Mouse (Mus musculus) lung, postnatal 0 days (tissue): ENCODE data around the gene Crtc3. TPM values are rescaled to one million over a fixed set of nuclear protein-coding genes. Genes with fewer than 3 reads are reported as not detected.

Experiments used
- ATAC-seq: fragments of 200-750 bp; cut with Nextera tagmentation; 2 replicates; pipeline ENCODE4 v1.8.0; 2017; ENCODE audit warnings: moderate library complexity
- DNase-seq: peaks from one replicate; pipeline ENCODE4 v3.0.0-alpha.2; 2016; ENCODE audit warnings: low spot score
- H3K27ac ChIP-seq: fragments of 300-500 bp; sonication (generic); 2 replicates; pipeline ENCODE4 v1.5.1; 2014; ENCODE audit warnings: antibody characterized with exemption, mild to moderate bottlenecking, low read length, mixed read lengths
- H3K27me3 ChIP-seq: fragments of 300-500 bp; sonication (generic); replicated peaks from 2 replicates; pipeline ENCODE4 v1.6.1; 2014; ENCODE audit warnings: low read length, mixed read lengths; ENCODE audit not compliant: insufficient read depth
- H3K36me3 ChIP-seq: fragments of 300-500 bp; sonication (generic); 2 replicates; pipeline ENCODE4 v1.6.1; 2014; ENCODE audit warnings: low read length, mixed read lengths; ENCODE audit not compliant: insufficient read depth
- H3K4me1 ChIP-seq: fragments of 300-500 bp; sonication (generic); 2 replicates; pipeline ENCODE4 v1.6.1; 2014; ENCODE audit warnings: antibody characterized with exemption, low read depth, low read length, mixed read lengths; ENCODE audit not compliant: insufficient read depth
- H3K4me2 ChIP-seq: fragments of 300-500 bp; sonication (generic); replicated peaks from 2 replicates; pipeline ENCODE4 v1.6.1; 2014; ENCODE audit warnings: low read depth, mild to moderate bottlenecking, low read length, moderate library complexity, mixed read lengths
- H3K4me3 ChIP-seq: fragments of 300-500 bp; sonication (generic); 2 replicates; pipeline ENCODE4 v1.5.1; 2014; ENCODE audit warnings: low read depth, low read length
- H3K9ac ChIP-seq: fragments of 300-500 bp; sonication (generic); replicated peaks from 2 replicates; pipeline ENCODE4 v1.6.1; 2014; ENCODE audit warnings: low read depth, mild to moderate bottlenecking
- H3K9me3 ChIP-seq: fragments of 300-500 bp; sonication (generic); 2 replicates; pipeline ENCODE4 v1.6.1; 2016; ENCODE audit warnings: low read length, mixed read lengths
- CTCF ChIP-seq: IDR thresholded peaks from 2 replicates; pipeline ENCODE4 v1.5.1; 2016; ENCODE audit warnings: antibody characterized with exemption, mild to moderate bottlenecking
- EP300 ChIP-seq: IDR thresholded peaks from 2 replicates; pipeline ENCODE4 v1.6.1; 2016; ENCODE audit warnings: antibody characterized with exemption, mild to moderate bottlenecking, control low read depth
- WGBS: fragments of 180-500 bp; shearing (Covaris S2); extraction: QIAGEN DNeasy Blood & Tissue Kit; methylation state at CpG from one replicate; pipeline ENCODE4 v1.1.7; 2014; 5-methylcytosine and 5-hydroxymethylcytosine counted together
- polyA plus RNA-seq: library from polyadenylated mRNA; unstranded; fragments of >200 nt; fragmentation: Nextera tagmentation; extraction: Ambion mirVana; gene quantifications from 2 replicates; pipeline ENCODE4 v1.2.1, GENCODE M21; 2015

Crtc3 gene
- polyA plus RNA-seq, 1 experiment from 2014 or later: 20.1 TPM

DNA sequence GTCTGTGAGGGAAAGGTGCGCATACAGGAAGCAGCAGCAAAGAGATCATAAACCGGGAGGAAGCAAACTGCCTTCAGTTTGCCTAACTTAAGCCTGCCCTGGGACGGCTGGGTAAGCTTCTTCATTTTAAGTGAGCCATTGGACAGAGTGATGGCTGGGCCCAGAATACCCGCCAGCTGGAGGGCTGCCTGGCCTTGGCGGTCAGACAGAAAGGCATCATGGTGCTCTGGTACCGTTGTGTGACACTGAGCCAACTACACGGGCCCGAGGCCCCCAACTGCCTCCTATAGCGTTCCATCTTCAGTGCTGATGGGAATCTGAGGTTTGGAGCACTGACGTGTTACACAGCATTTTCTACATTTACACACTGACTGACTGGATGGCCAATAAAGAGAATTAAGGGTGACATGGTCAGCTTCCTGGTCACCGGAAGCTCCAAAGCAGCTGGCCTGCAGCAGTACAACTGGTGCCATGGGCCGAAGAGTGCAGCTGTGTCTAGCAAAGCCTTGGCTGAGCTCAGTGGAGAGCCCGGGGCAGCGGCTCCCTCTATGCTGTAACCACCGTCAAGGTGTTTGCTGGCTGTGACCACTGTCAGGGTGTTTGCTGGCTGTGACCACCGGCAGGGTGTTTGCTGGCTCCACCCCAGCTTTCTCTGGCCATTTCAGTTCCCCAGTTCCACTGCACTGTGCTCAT lies 99.5 kb downstream of the Crtc3 start:
- H3K27me3 ChIP-seq: no peaks in the 10 kb centered on the region
- no peak overlapping the region for H3K4me3 ChIP-seq
- H3K4me2 ChIP-seq: no peak overlapping the region
- ATAC-seq: no peak
- TF ChIP-seq CTCF (no peak), EP300 (no peak)
- no peak overlapping the region for H3K9ac ChIP-seq
- peaks cover 3% of the 10 kb centered on the region; the same call in 1 of the 2 replicates for H3K4me1 ChIP-seq
- WGBS: 82% methylated on average over 16 of the region's 16 CpGs
- no peaks in the 10 kb centered on the region for H3K9me3 ChIP-seq
- no peak for DNase-seq
- peaks cover 19% of the 10 kb centered on the region; the same call in 1 of the 2 replicates for H3K36me3 ChIP-seq
- no peak overlapping the region for H3K27ac ChIP-seq

DNA sequence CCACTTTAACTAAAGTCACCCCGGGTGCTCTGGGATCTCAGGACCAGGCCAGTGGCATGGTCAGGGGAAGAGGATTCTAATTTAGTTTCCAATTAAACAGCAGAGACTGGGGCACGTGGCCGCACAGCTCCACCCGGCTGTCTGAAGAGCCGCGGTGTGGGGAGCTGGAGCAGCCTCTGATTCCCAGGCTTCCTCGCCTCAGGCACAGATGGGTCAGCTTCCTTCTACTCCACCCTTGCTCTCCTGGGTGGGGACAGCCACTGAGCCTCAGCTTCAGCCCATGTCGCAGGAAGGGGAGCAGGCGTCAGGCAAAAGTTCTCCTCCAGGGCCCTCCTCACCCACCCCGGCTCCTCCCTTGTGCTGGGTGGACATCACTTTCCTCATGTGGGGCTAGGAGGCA lies 101.0 kb downstream of the Crtc3 start:
- H3K4me3 ChIP-seq: no peak overlapping the region
- H3K36me3 ChIP-seq: peaks cover 19% of the 10 kb centered on the region; the same call in 1 of the 2 replicates
- H3K27ac ChIP-seq: peak overlapping the region; percentile 90
- H3K27me3 ChIP-seq: no peaks in the 10 kb centered on the region
- peak; percentile 54 for DNase-seq
- peak; percentile 72 for ATAC-seq
- peaks cover 3% of the 10 kb centered on the region; the same call in 1 of the 2 replicates for H3K4me1 ChIP-seq
- 0 out of 2 replicates have a peak overlapping the region, but pooled peaks have one; percentile 33 for H3K4me2 ChIP-seq
- no peaks in the 10 kb centered on the region for H3K9me3 ChIP-seq
- no peak for TF ChIP-seq EP300
- TF ChIP-seq CTCF: no peak
- H3K9ac ChIP-seq: no peak overlapping the region
- WGBS: 21% methylated on average over 10 of the region's 10 CpGs

DNA sequence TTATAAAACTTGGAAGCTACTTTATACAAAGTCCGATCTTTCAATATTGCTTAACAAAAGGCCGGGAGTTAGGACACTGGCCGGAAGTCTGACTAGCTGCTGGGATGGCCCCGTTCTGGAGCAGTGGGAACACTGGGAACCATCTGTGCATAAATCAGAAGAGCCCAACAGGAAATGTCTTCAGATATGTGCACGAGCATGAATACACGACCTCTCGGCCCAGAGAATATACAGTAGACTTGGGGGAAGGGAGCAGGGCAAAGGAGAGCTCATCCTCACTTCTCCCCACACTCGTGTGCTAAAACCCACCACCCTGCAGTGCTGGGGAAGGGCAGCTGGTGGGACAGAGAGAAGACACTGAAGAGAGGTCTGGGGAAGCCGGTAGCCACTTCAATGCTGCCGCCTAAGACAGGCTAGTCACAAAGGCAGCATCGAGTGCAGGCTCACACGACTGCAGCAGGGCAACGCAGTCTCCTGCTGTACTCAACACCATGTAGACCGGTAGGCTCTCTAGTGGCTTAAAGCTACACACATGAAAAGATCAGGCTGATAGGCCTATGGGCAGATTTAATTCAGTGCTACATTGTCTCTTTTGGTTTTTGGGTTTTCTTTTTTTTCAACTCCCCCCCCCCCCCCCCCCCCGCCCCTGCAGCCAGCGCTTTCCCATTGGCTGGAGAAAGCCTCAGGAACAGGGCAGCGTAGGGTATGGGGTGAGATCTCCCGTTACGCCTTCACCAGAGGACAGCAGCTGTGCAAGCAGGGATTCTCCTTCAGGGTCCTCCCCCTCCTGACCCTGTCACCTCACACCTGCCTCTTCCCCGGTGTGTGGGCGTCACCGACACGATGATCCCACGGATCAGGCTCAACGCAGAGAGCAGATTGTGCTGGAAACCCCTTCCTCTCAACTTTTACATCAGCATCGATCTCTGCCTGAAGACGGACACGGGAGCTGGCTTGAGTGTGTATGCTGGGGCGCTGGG lies 101.7 kb downstream of the Crtc3 start:
- DNase-seq: peak; percentile 87

DNA sequence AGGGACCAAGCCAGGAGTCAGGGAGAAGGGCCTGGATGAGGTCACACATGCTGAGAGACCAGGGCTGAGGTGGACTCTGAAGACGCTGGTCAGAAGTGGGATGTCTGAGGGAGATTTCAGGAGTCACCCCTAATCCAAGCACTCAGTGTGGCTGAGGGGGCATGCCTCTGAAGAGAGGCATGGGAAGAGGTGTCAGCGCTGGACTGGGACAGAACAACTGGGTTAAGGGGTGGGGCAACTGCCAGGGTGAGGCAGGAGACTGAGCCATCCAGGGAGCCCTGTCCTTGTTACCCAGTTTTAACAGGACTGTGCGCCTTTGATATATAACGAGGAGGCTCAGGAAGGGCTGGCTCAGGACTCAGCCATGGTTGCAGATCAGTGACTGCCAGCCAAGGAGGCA lies 102.5 kb downstream of the Crtc3 start:
- H3K9ac ChIP-seq: no peak overlapping the region
- no peak for TF ChIP-seq CTCF
- H3K27ac ChIP-seq: peak overlapping the region; percentile 90
- H3K9me3 ChIP-seq: no peaks in the 10 kb centered on the region
- peaks cover 3% of the 10 kb centered on the region; the same call in 1 of the 2 replicates for H3K4me1 ChIP-seq
- no peaks in the 10 kb centered on the region for H3K27me3 ChIP-seq
- no peak overlapping the region for H3K4me3 ChIP-seq
- H3K36me3 ChIP-seq: peaks cover 6% of the 10 kb centered on the region; the same call in 1 of the 2 replicates
- DNase-seq (peak; percentile 17), ATAC-seq (no peak)
- H3K4me2 ChIP-seq: 0 out of 2 replicates have a peak overlapping the region, but pooled peaks have one; percentile 12
- 45% methylated on average over 4 of the region's 4 CpGs for WGBS

More for the DNA sequence above, 101.7 kb downstream of the Crtc3 start:
- 15% methylated on average over 27 of the region's 29 CpGs for WGBS
- peak overlapping the region; percentile 90 for H3K27ac ChIP-seq
- TF ChIP-seq EP300: peak; percentile 84
- no peak for TF ChIP-seq CTCF
- peaks cover 3% of the 10 kb centered on the region; the same call in 1 of the 2 replicates for H3K4me1 ChIP-seq
- H3K36me3 ChIP-seq: peaks cover 14% of the 10 kb centered on the region; the same call in 1 of the 2 replicates
- H3K27me3 ChIP-seq: no peaks in the 10 kb centered on the region
- no peaks in the 10 kb centered on the region for H3K9me3 ChIP-seq
- peak; percentile 69 for ATAC-seq
- peak overlapping the region; percentile 33 for H3K4me2 ChIP-seq
- H3K9ac ChIP-seq: no peak overlapping the region
- H3K4me3 ChIP-seq: no peak overlapping the region

DNA sequence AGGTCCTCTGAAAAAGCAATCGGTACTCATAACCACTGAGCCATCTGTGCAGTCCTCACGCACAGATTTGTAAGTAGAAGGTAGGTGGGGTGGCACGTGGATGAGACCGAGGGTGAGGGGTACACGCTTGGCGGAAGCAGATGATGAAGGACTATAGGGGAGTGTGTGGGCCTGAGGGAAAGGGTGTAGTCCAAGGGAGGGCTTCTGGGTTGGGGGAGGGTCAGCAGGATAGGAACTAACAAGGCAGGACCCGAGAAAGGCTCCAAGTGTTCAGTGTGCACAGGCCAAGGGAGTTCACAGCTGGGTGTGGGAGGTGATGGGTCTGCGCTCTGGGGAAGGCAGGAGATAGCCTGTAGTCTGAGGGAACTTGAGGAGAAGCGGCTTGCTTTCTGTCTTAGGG lies 103.3 kb downstream of the Crtc3 start:
- Histone ChIP-seq H3K4me2 (no peak overlapping the region), H3K4me3 (no peak overlapping the region), H3K27ac (peak overlapping the region; percentile 90), H3K9me3 (no peaks in the 10 kb centered on the region), H3K9ac (no peak overlapping the region), H3K36me3 (peaks cover 3% of the 10 kb centered on the region; the same call in 1 of the 2 replicates), H3K4me1 (peaks cover 3% of the 10 kb centered on the region; the same call in 1 of the 2 replicates), H3K27me3 (no peaks in the 10 kb centered on the region)
- no peak for TF ChIP-seq CTCF
- TF ChIP-seq EP300: no peak
- DNase-seq: no peak
- WGBS: 84% methylated on average over 9 of the region's 9 CpGs
- no peak for ATAC-seq

DNA sequence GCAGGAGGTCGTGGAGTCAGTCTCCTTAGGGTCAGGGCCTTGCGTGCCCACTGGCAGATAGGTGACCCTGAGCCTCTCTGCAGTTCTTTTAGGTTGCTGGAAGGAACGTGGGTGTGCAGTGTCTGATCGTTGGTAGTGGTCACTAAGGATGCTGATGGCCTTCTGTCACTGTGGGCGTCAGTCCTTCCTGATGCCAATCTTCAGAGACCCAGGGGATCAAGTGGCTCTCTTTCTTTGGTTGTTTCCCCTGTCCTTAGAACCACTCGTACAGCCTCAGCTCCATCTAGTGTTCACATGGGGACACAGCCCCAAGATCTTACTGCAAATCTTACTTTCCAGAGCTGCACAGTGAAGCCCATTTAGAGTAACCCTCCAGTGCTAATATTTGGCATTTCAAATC lies 104.7 kb downstream of the Crtc3 start:
- Histone ChIP-seq H3K4me1 (peaks cover 3% of the 10 kb centered on the region; the same call in 1 of the 2 replicates), H3K36me3 (no peaks in the 10 kb centered on the region), H3K4me3 (no peak overlapping the region), H3K9me3 (no peaks in the 10 kb centered on the region), H3K27ac (peak overlapping the region; percentile 83; the same call in 1 of the 2 replicates), H3K27me3 (no peaks in the 10 kb centered on the region), H3K9ac (no peak overlapping the region), H3K4me2 (no peak overlapping the region)
- ATAC-seq (peak; percentile 34), DNase-seq (peak; percentile 88)
- 34% methylated on average over 6 of the region's 6 CpGs for WGBS
- TF ChIP-seq EP300: no peak
- peak; percentile 93 for TF ChIP-seq CTCF
